ENCODE assay signal across 14 mouse cellular contexts in the genomic region with DNA sequence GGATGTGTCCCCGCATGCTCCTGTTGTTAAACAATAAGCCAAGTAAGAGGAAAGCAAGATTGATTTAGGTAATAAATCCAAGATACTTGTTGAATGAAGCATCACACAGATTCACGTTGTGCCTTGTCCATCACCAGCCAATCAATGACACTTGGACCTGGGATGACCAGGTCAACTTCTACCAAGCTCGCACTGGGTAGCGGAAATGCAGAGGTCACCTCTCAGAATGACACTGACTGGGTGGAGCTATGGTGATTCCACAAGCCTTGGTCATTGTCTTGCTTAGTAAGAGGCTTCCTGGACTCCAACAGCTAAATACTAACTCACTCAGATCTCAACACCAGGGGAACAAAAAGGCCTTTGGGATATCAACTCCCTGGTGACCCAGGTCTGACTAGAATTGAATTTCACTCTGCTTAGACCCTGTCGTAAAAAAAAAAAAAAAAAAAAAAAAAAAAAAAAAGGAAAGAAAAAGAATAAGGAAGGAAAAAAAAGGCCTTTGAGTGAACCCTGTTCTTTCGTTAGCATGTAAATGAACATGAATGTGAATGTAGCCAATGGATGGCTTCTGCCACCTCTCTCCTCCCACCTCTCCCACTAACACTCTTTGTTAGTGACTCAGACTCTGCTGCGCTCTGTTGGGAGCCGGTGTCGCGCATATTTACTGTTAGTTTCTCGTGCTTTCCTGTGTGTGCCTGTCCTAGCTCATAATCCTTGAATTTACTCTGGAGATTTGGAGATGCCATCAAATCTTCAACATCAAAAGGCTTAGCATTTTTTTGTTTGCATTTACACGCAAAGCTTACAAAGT.
A peak's percentile ranks its signal among the peaks of the same experiment; 100 is the strongest.
DNase-seq lines count a peak whose midpoint lies in the region; ATAC-seq lines count a peak whose summit lies in the region.
"Had no signal": no experiment of that assay in that cellular context is flagged by ENCODE, and none has a peak within 500 bp of the region (broad histone marks: within the 10 kb centered on the region; RNA-seq: fewer than 3 reads in every experiment).

No protein-coding gene starts in this region.

- peaks cover 19% of the 10 kb centered on the region for H3K4me1 ChIP-seq in kidney, embryonic 15.5 days
- H3K4me1 ChIP-seq in hindbrain, embryonic 12.5 days, result 0 out of 2 replicates have a peak, but pooled peaks cover 5% of the 10 kb centered on the region
- H3K4me1 ChIP-seq: liver, embryonic 13.5 days had no signal

- peak overlapping the region; percentile 50 for H3K4me2 ChIP-seq in kidney, embryonic 15.5 days
- H3K4me2 ChIP-seq in hindbrain, embryonic 12.5 days (replicated peaks), result peak overlapping the region; percentile 43
- H3K4me2 ChIP-seq: liver, embryonic 13.5 days had no signal

- H3K9me3 ChIP-seq in kidney, embryonic 15.5 days (replicated peaks), result no peaks in the 10 kb centered on the region
- H3K9me3 ChIP-seq in hindbrain, embryonic 12.5 days (replicated peaks), result no peaks in the 10 kb centered on the region
- H3K9me3 ChIP-seq: liver, embryonic 13.5 days had no signal

- H3K9ac ChIP-seq in kidney, embryonic 15.5 days, result no peak overlapping the region
- no peak overlapping the region for H3K9ac ChIP-seq in hindbrain, embryonic 12.5 days
- H3K9ac ChIP-seq: liver, embryonic 13.5 days had no signal

- DNase-seq in kidney, adult 8-10 months, result no peak
- peak; percentile 58 for DNase-seq in embryo, embryonic 10.5 days (ENCODE audit: low spot score)
- peak; percentile 36 for DNase-seq in neural tube, embryonic 10.5 days (ENCODE audit: extremely low spot score, low spot score)
- no peak for DNase-seq in layer of hippocampus, adult 9-11 months
- no peak for DNase-seq in frontal cortex, postnatal 14 days (ENCODE audit: low spot score in 2 of 2)
- DNase-seq in gastrocnemius, postnatal 14 days, result no peak
- DNase-seq: adrenal gland, postnatal 36 days; heart, adult 11 months; kidney, postnatal 14 days; liver, embryonic 13.5 days; right cerebral cortex, postnatal 25 days; thymus, postnatal 36 days had no signal

- intact Hi-C loops in gastrocnemius, postnatal 14 days (cut with DNase I; ENCODE audit: low total_unique reads), result no loop called here

- WGBS in kidney, embryonic 15.5 days, result 30% methylated on average over 12 of the region's 12 CpGs
- 13% methylated on average over 12 of the region's 12 CpGs for WGBS in hindbrain, embryonic 12.5 days

- H3K27ac ChIP-seq in kidney, embryonic 15.5 days, result no peak overlapping the region; the same call in 1 of the 2 replicates
- no peak overlapping the region for H3K27ac ChIP-seq in hindbrain, embryonic 12.5 days
- H3K27ac ChIP-seq: liver, embryonic 13.5 days had no signal

- H3K36me3 ChIP-seq in kidney, embryonic 15.5 days, result no peaks in the 10 kb centered on the region
- no peaks in the 10 kb centered on the region for H3K36me3 ChIP-seq in hindbrain, embryonic 12.5 days
- H3K36me3 ChIP-seq: liver, embryonic 13.5 days had no signal

- no peak for ATAC-seq in kidney, embryonic 15.5 days (replicated peaks; ENCODE audit: low FRiP score)
- no peak for ATAC-seq in hindbrain, embryonic 12.5 days (ENCODE audit: low FRiP score)

- no peak overlapping the region; the same call in 1 of the 2 replicates for H3K4me3 ChIP-seq in kidney, embryonic 15.5 days (replicated peaks)
- no peak overlapping the region for H3K4me3 ChIP-seq in hindbrain, embryonic 12.5 days
- H3K4me3 ChIP-seq: liver, embryonic 13.5 days had no signal

- no peaks in the 10 kb centered on the region; the same call in 1 of the 2 replicates for H3K27me3 ChIP-seq in kidney, embryonic 15.5 days
- no peaks in the 10 kb centered on the region for H3K27me3 ChIP-seq in hindbrain, embryonic 12.5 days
- H3K27me3 ChIP-seq: liver, embryonic 13.5 days had no signal

Comparison
In these comparisons a context has a peak if more than half of its experiments do, and no peak if none do; other contexts are left out.
1. DNase-seq: peak in embryo, embryonic 10.5 days (single experiment) and neural tube, embryonic 10.5 days (single experiment); none in kidney, adult 8-10 months (0 of 2), layer of hippocampus, adult 9-11 months (single experiment), frontal cortex, postnatal 14 days (0 of 2) and gastrocnemius, postnatal 14 days (single experiment).